Mouse (Mus musculus): ENCODE data around the gene Rhbdd1. TPM values are rescaled to one million over a fixed set of nuclear protein-coding genes. Genes with fewer than 3 reads are reported as not detected.
A peak's percentile ranks its signal among the peaks of the same experiment; 100 is the strongest.

The Rhbdd1 gene
- polyA plus RNA-seq, 1 experiment from 2014 or later = 12.1 TPM

DNA sequence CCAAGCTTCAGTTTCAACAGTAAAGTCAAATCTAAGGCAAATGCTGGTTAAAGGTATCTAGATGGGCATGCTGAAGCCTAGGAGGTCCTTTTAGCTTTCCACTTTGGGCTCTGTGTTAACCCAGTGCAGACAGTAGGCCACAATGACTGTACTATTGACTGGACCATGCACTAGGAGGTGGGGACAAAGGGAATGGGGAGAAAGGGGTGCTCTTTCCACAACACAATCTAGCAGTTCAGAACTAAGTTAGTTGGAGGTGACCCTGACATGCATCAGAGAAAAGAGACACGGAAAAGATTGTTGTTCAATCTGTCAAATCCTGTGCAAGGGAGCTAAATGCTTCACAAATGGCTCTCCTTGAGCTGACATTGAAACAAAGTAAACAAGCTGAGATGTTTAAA lies 32.4 kb upstream of the Rhbdd1 start:
- WGBS = 27% methylated on average over 1 of the region's 1 CpGs
- Histone ChIP-seq H3K4me3 (ENCODE audit: low read depth, low read length) (peak overlapping the region; percentile 51), H3K9ac (ENCODE audit: low read depth, low read length) (peak overlapping the region; percentile 69), H3K4me2 (peak overlapping the region; percentile 76), H3K4me1 (replicated peaks; ENCODE audit: control insufficient read depth, insufficient read depth, low read length) (peaks cover 5% of the 10 kb centered on the region; the same call in 1 of the 2 replicates), H3K27me3 (replicated peaks; ENCODE audit: control insufficient read depth, insufficient read depth, low read length) (peaks cover 24% of the 10 kb centered on the region), H3K27ac (ENCODE audit: low read depth, low read length) (peak overlapping the region; percentile 67), H3K9me3 (ENCODE audit: control insufficient read depth, low read length) (no peaks in the 10 kb centered on the region), H3K36me3 (ENCODE audit: control insufficient read depth, insufficient read depth, low read length) (peaks cover 8% of the 10 kb centered on the region)
- peak; percentile 40 for DNase-seq (ENCODE audit: low spot score)
- no peak for ATAC-seq (replicated peaks; ENCODE audit: low FRiP score)

DNA sequence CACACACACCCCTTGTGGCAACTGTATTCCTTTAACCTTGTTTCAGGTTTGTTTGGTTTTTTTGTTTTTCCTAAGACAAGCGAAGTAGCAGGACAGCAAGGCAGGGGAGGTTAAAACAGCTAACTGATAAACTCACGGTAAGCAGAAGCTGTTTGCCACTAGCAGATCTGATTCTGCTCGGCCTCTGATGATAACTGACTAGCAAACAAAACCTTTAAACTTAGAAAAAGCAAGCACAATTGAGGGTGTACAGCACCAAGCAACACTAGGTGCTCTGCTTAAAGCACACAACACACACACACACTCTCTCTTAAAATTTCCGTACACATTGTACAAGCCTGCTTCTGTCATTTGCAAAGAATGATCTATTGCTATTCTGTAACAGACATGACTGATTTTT lies 31.8 kb upstream of the Rhbdd1 start:
- DNase-seq (ENCODE audit: low spot score) (no peak), ATAC-seq (replicated peaks; ENCODE audit: low FRiP score) (no peak)
- peaks cover 8% of the 10 kb centered on the region for H3K36me3 ChIP-seq (ENCODE audit: control insufficient read depth, insufficient read depth, low read length)
- no peak overlapping the region for H3K9ac ChIP-seq (ENCODE audit: low read depth, low read length)
- H3K27ac ChIP-seq (ENCODE audit: low read depth, low read length) = peak overlapping the region; percentile 54
- H3K4me1 ChIP-seq (replicated peaks; ENCODE audit: control insufficient read depth, insufficient read depth, low read length) = peaks cover 7% of the 10 kb centered on the region; the same call in 1 of the 2 replicates
- H3K4me2 ChIP-seq = peak overlapping the region; percentile 76
- WGBS = 34% methylated on average over 4 of the region's 4 CpGs
- no peaks in the 10 kb centered on the region for H3K9me3 ChIP-seq (ENCODE audit: control insufficient read depth, low read length)
- peak overlapping the region; percentile 51 for H3K4me3 ChIP-seq (ENCODE audit: low read depth, low read length)
- peaks cover 29% of the 10 kb centered on the region for H3K27me3 ChIP-seq (replicated peaks; ENCODE audit: control insufficient read depth, insufficient read depth, low read length)

DNA sequence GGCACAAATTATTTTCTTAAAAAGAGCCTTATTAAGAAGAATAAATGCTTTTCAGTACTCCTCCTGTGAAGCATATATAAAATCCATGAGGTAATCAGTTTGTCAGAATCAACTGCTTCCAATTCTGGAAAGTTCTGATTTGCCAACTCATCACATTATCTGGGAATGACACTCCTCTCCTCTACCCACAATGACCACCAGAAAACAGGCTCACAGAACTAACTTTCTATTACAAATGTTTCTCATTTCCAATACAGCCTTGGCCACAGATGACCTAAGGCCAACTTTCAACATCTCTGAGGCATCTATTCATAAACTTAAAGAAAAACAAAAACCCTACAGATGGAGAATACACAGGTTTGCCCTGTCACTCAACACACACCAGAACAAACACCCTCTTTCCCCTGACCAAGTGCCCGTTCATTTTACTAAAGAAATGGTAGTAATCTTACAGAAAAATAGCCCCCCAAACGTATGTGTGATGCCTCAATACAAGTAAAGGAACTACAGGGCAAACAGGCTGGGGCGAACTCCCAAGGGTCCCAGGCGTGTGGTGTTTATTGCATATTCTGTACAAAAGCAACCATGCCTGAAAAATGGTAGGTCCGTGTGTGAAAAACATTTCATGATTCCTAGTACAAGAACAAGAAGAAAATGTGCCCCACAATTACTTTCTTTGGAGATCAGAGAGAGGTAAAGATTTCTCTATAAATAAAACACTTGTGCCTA lies 30.6 kb upstream of the Rhbdd1 start:
- Histone ChIP-seq H3K27ac (ENCODE audit: low read depth, low read length) (no peak overlapping the region), H3K4me1 (replicated peaks; ENCODE audit: control insufficient read depth, insufficient read depth, low read length) (peaks cover 7% of the 10 kb centered on the region; the same call in 1 of the 2 replicates), H3K4me2 (peak overlapping the region; percentile 71), H3K27me3 (replicated peaks; ENCODE audit: control insufficient read depth, insufficient read depth, low read length) (peaks cover 41% of the 10 kb centered on the region), H3K4me3 (ENCODE audit: low read depth, low read length) (peak overlapping the region; percentile 36), H3K36me3 (ENCODE audit: control insufficient read depth, insufficient read depth, low read length) (peaks cover 8% of the 10 kb centered on the region), H3K9me3 (ENCODE audit: control insufficient read depth, low read length) (no peaks in the 10 kb centered on the region), H3K9ac (ENCODE audit: low read depth, low read length) (no peak overlapping the region)
- DNase-seq (ENCODE audit: low spot score) (no peak), ATAC-seq (replicated peaks; ENCODE audit: low FRiP score) (no peak)
- 47% methylated on average over 5 of the region's 5 CpGs for WGBS

DNA sequence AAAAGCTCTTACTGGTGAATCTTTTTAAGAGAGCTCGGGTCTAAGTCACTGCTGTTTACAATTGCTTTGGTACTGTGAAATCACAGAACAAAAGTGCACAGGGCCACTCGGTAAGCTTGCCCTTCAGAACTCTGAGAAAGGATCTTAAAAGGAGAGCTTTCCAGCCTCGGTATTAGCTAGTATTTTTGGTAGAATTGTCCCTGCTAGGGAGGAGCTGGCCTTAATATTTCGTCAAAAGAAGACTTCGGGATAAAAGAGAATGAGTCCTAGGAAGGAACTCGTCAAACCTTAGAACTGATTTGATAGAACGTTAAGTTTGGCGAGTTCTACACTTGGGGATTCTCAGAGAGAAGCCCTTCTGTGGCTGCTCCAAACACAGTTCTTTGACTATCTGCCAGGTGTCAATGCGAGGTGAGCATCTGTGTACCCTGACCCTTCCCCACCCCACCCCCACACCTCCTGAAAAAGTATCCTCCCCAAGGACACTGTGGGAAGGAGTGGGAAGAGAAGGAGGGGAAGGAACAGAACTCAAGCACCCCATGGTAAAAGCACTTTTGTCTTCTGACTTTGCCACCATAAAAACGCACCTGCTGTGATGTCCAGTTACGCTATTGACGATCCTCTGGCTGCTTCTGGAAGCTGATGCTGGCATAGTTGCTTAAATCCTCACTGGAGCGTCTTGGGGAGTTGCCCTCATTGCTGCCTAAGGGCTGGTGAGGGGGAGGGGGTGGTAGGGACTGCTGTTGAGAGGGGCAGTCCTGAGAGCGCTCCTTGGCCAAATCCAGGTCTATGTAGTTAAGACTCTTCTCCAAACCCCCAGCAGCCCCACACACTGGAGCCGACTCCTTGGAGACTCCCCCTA lies 29.8 kb upstream of the Rhbdd1 start:
- ATAC-seq (replicated peaks; ENCODE audit: low FRiP score) (no peak), DNase-seq (ENCODE audit: low spot score) (no peak)
- Histone ChIP-seq H3K27ac (ENCODE audit: low read depth, low read length) (no peak overlapping the region), H3K27me3 (replicated peaks; ENCODE audit: control insufficient read depth, insufficient read depth, low read length) (peaks cover 49% of the 10 kb centered on the region), H3K36me3 (ENCODE audit: control insufficient read depth, insufficient read depth, low read length) (peaks cover 8% of the 10 kb centered on the region), H3K4me2 (peak overlapping the region; percentile 71), H3K4me3 (ENCODE audit: low read depth, low read length) (peak overlapping the region; percentile 36), H3K9ac (ENCODE audit: low read depth, low read length) (no peak overlapping the region), H3K4me1 (replicated peaks; ENCODE audit: control insufficient read depth, insufficient read depth, low read length) (peaks cover 7% of the 10 kb centered on the region; the same call in 1 of the 2 replicates), H3K9me3 (ENCODE audit: control insufficient read depth, low read length) (no peaks in the 10 kb centered on the region)
- WGBS = 45% methylated on average over 15 of the region's 15 CpGs

DNA sequence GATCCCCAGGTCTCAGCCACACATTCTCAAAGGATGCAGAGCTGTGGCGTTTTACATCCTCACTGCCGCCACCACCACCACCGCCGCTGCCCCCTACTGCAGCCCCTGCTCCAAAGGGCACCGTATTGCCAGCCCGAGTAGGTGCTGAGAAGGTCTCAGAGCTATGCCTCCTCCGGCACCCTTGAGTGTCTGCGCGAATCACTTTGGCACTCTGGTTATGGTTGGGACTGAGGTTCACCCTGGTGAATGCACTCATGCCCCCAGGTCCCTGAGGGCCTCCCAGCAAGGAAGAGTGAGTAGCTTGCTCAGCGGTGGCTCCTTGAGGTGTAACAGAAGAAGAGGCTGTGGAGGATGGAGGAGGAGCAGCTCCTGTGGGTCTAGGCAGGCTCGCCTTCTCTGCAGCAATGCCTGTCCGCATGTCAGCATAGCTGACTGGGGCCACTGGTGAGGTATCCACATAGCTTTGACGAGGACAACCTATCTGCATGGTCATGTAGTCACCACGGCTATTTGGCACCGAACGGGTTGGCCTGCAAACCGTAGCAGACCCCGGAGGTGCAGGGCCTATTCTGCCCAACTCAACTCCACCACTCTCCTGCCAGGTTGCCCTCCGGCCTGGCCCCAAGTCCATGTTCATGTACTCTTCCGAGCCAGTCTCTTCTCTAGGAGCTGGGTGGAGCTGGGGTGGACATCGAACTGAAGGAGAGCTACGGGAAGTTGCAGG lies 29.0 kb upstream of the Rhbdd1 start:
- H3K4me1 ChIP-seq (replicated peaks; ENCODE audit: control insufficient read depth, insufficient read depth, low read length) = peaks cover 7% of the 10 kb centered on the region; the same call in 1 of the 2 replicates
- no peak for ATAC-seq (replicated peaks; ENCODE audit: low FRiP score)
- H3K27ac ChIP-seq (ENCODE audit: low read depth, low read length) = no peak overlapping the region; the same call in 1 of the 2 replicates
- H3K27me3 ChIP-seq (replicated peaks; ENCODE audit: control insufficient read depth, insufficient read depth, low read length) = peaks cover 57% of the 10 kb centered on the region
- H3K9ac ChIP-seq (ENCODE audit: low read depth, low read length) = peak overlapping the region; percentile 27; the same call in 1 of the 2 replicates
- H3K4me2 ChIP-seq = peak overlapping the region; percentile 71
- no peak for DNase-seq (ENCODE audit: low spot score)
- no peaks in the 10 kb centered on the region for H3K9me3 ChIP-seq (ENCODE audit: control insufficient read depth, low read length)
- peaks cover 8% of the 10 kb centered on the region for H3K36me3 ChIP-seq (ENCODE audit: control insufficient read depth, insufficient read depth, low read length)
- 69% methylated on average over 22 of the region's 22 CpGs for WGBS
- peak overlapping the region; percentile 36 for H3K4me3 ChIP-seq (ENCODE audit: low read depth, low read length)

DNA sequence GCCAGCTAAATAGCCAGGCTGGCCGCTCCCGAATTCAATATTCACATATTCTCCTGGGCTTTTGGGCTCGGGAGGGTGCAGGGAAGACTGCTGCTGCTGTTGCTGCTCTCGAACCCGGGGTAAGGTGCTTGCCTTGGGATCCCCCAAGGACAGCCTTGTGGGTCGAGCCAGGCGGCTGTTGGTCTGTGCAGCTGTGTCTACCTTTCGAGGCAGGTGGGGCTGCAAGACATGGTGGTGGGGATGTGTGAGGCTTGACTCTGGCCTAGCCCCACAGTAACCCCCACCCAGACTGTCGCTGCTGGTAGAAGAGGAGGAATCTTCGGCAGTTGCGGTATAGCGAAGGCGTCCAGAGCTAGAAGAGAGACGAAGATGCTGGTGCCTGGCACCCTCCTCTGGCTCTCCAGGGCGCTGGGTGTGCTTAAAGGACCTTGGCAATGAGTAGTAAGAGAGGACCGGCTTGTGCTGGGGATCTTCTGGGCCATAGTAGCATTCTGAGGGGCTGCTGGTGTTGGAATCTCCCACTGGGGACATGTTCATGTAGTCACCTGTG lies 28.4 kb upstream of the Rhbdd1 start:
- Histone ChIP-seq H3K9ac (ENCODE audit: low read depth, low read length) (no peak overlapping the region), H3K4me2 (peak overlapping the region; percentile 71), H3K4me3 (ENCODE audit: low read depth, low read length) (no peak overlapping the region), H3K9me3 (ENCODE audit: control insufficient read depth, low read length) (no peaks in the 10 kb centered on the region), H3K4me1 (replicated peaks; ENCODE audit: control insufficient read depth, insufficient read depth, low read length) (peaks cover 3% of the 10 kb centered on the region; the same call in 1 of the 2 replicates), H3K27ac (ENCODE audit: low read depth, low read length) (no peak overlapping the region), H3K27me3 (replicated peaks; ENCODE audit: control insufficient read depth, insufficient read depth, low read length) (peaks cover 64% of the 10 kb centered on the region), H3K36me3 (ENCODE audit: control insufficient read depth, insufficient read depth, low read length) (peaks cover 8% of the 10 kb centered on the region)
- ATAC-seq (replicated peaks; ENCODE audit: low FRiP score) = no peak
- WGBS = 86% methylated on average over 16 of the region's 16 CpGs
- no peak for DNase-seq (ENCODE audit: low spot score)

DNA sequence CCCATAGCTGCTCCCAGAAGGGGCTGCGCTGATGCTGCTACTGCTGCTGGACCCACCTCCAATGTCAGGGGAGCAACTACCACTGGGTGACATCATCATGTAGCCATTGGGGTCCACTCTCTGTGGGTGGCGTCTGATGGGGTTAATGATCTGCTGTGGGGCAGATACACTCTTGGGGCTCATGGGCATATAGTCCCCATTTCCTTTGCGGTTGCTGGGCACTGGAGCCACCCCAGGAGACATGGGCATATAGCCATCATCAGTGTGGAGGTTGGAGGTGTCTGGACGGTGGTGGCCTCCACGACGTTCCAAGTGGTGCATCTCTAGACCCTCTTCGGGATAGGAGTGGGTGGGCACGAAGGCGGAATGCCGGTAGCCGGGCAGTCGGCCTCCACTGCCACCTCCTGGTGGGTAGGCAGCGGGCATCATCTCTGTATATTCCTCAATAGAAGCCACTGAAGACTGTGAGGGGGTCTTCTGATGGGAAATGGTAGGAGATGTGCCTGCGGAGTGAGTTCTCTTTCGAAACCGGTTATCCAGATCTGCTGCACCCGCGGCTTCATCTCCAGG lies 27.7 kb upstream of the Rhbdd1 start:
- no peak overlapping the region; the same call in 1 of the 2 replicates for H3K4me3 ChIP-seq (ENCODE audit: low read depth, low read length)

More for the DNA sequence above, 27.7 kb upstream of the Rhbdd1 start:
- Histone ChIP-seq H3K4me2 (peak overlapping the region; percentile 71), H3K9me3 (ENCODE audit: control insufficient read depth, low read length) (no peaks in the 10 kb centered on the region), H3K36me3 (ENCODE audit: control insufficient read depth, insufficient read depth, low read length) (peaks cover 8% of the 10 kb centered on the region), H3K27ac (ENCODE audit: low read depth, low read length) (no peak overlapping the region), H3K4me1 (replicated peaks; ENCODE audit: control insufficient read depth, insufficient read depth, low read length) (peaks cover 3% of the 10 kb centered on the region; the same call in 1 of the 2 replicates), H3K9ac (ENCODE audit: low read depth, low read length) (no peak overlapping the region), H3K27me3 (replicated peaks; ENCODE audit: control insufficient read depth, insufficient read depth, low read length) (peaks cover 70% of the 10 kb centered on the region)
- 85% methylated on average over 18 of the region's 18 CpGs for WGBS
- ATAC-seq (replicated peaks; ENCODE audit: low FRiP score) = no peak
- no peak for DNase-seq (ENCODE audit: low spot score)

All from liver, embryonic 11.5 days (tissue).